Mouse (Mus musculus): ENCODE measurements around the gene Fut1. TPM values are rescaled to one million over a fixed set of nuclear protein-coding genes. Genes with fewer than 3 reads are reported as not detected.

Gene Fut1
- polyA plus RNA-seq, 1 experiment = 0.05 TPM

GRCm38 (mm10) chr7:45605704-45606289 is 11.3 kb upstream of the Fut1 start:
- no peak overlapping the region for H3K4me3 ChIP-seq (ENCODE audit: insufficient read depth, low read depth, low read length)
- no peaks in the 10 kb centered on the region for H3K27me3 ChIP-seq (replicated peaks; ENCODE audit: control insufficient read depth, insufficient read depth, low read length)
- H3K27ac ChIP-seq (ENCODE audit: insufficient read depth, low read depth, low read length) = no peak overlapping the region
- TF ChIP-seq POLR2A (IDR thresholded peaks at IDR 0.05; ENCODE audit: low read depth, low read length) (no peak), CTCF (conservative IDR thresholded peaks at IDR 0.05; ENCODE audit: insufficient read depth, insufficient read length, low read depth, low read length) (no peak)
- no peaks in the 10 kb centered on the region for H3K36me3 ChIP-seq (ENCODE audit: control insufficient read depth, insufficient read depth, low read length)
- no peaks in the 10 kb centered on the region; the same call in 1 of the 2 replicates for H3K4me1 ChIP-seq (ENCODE audit: control insufficient read depth, insufficient read depth, low read length)
- 54% methylated on average over 9 of the region's 9 CpGs for whole genome bisulfite sequencing
- no peak for DNase-seq

DNA sequence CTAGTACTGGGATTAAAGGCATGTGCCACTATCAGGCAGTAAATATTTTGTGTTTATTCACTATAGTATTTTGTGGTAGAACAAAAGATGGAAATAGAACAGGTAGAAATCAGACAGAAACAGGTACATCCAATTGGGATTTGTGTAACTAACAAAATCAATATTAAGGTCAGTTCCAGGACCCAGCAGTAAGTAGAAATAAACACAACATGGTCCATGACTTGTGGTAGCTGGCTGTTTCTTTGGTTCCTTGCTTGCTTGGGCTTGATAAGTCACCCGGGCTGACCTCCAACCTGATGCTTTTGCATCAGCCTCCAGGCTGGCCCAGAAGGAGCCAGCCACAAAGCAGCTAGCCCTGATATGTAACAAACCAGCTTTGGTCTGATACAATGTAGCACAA is 7.6 kb upstream of the Fut1 start:
- H3K27ac ChIP-seq (ENCODE audit: insufficient read depth, low read depth, low read length) = no peak overlapping the region
- no peaks in the 10 kb centered on the region; the same call in 1 of the 2 replicates for H3K4me1 ChIP-seq (ENCODE audit: control insufficient read depth, insufficient read depth, low read length)
- no peaks in the 10 kb centered on the region for H3K36me3 ChIP-seq (ENCODE audit: control insufficient read depth, insufficient read depth, low read length)
- no peak overlapping the region for H3K4me3 ChIP-seq (ENCODE audit: insufficient read depth, low read depth, low read length)
- DNase-seq = no peak
- no peaks in the 10 kb centered on the region for H3K27me3 ChIP-seq (replicated peaks; ENCODE audit: control insufficient read depth, insufficient read depth, low read length)
- TF ChIP-seq POLR2A (IDR thresholded peaks at IDR 0.05; ENCODE audit: low read depth, low read length) (no peak), CTCF (conservative IDR thresholded peaks at IDR 0.05; ENCODE audit: insufficient read depth, insufficient read length, low read depth, low read length) (no peak)
- WGBS = 67% methylated on average over 1 of the region's 1 CpGs

DNA sequence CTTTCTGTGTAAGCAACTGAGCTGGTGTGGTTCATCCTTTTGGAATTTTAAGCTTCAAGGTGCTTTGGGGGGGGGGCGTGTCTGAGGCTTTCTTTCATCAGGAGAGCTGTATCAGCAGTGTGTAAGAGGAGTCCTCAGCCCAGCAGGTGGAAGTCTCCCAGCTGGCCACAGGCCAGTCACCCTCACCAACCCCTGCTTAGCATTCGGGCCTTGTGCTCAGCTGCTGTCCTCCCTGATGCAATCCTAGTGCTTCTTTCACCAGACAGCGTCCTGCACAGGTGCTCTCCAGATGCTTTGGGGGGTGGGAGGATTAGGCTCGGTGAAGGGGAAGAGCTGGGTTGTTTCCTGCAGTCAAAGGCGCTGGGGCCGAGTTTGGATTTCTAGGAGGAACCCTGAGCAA is 812 bp upstream of the Fut1 start:
- H3K4me1 ChIP-seq (ENCODE audit: control insufficient read depth, insufficient read depth, low read length) = no peaks in the 10 kb centered on the region; the same call in 1 of the 2 replicates
- DNase-seq = peak; percentile 62
- no peaks in the 10 kb centered on the region for H3K27me3 ChIP-seq (replicated peaks; ENCODE audit: control insufficient read depth, insufficient read depth, low read length)
- no peak overlapping the region for H3K27ac ChIP-seq (ENCODE audit: insufficient read depth, low read depth, low read length)
- no peaks in the 10 kb centered on the region for H3K36me3 ChIP-seq (ENCODE audit: control insufficient read depth, insufficient read depth, low read length)
- TF ChIP-seq CTCF (conservative IDR thresholded peaks at IDR 0.05; ENCODE audit: insufficient read depth, insufficient read length, low read depth, low read length) (no peak), POLR2A (IDR thresholded peaks at IDR 0.05; ENCODE audit: low read depth, low read length) (no peak)
- 42% methylated on average over 6 of the region's 6 CpGs for WGBS
- no peak overlapping the region for H3K4me3 ChIP-seq (ENCODE audit: insufficient read depth, low read depth, low read length)

GRCm38 (mm10) chr7:45618316-45618715 is 1.2 kb downstream of the Fut1 start:
- Histone ChIP-seq H3K27me3 (replicated peaks; ENCODE audit: control insufficient read depth, insufficient read depth, low read length) (no peaks in the 10 kb centered on the region), H3K27ac (ENCODE audit: insufficient read depth, low read depth, low read length) (no peak overlapping the region), H3K4me3 (ENCODE audit: insufficient read depth, low read depth, low read length) (no peak overlapping the region), H3K4me1 (ENCODE audit: control insufficient read depth, insufficient read depth, low read length) (no peaks in the 10 kb centered on the region), H3K36me3 (ENCODE audit: control insufficient read depth, insufficient read depth, low read length) (no peaks in the 10 kb centered on the region)
- no peak for DNase-seq
- 90% methylated on average over 5 of the region's 5 CpGs for WGBS
- TF ChIP-seq POLR2A (IDR thresholded peaks at IDR 0.05; ENCODE audit: low read depth, low read length) (no peak), CTCF (conservative IDR thresholded peaks at IDR 0.05; ENCODE audit: insufficient read depth, insufficient read length, low read depth, low read length) (no peak)

GRCm38 (mm10) chr7:45619592-45619991 is 2.5 kb downstream of the Fut1 start:
- H3K4me1 ChIP-seq (ENCODE audit: control insufficient read depth, insufficient read depth, low read length) = no peaks in the 10 kb centered on the region
- no peak for TF ChIP-seq POLR2A (IDR thresholded peaks at IDR 0.05; ENCODE audit: low read depth, low read length)
- no peak for TF ChIP-seq CTCF (conservative IDR thresholded peaks at IDR 0.05; ENCODE audit: insufficient read depth, insufficient read length, low read depth, low read length)
- H3K4me3 ChIP-seq (ENCODE audit: insufficient read depth, low read depth, low read length) = no peak overlapping the region
- no peak for DNase-seq
- no peaks in the 10 kb centered on the region for H3K27me3 ChIP-seq (replicated peaks; ENCODE audit: control insufficient read depth, insufficient read depth, low read length)
- no peak overlapping the region for H3K27ac ChIP-seq (ENCODE audit: insufficient read depth, low read depth, low read length)
- WGBS = 74% methylated on average over 5 of the region's 5 CpGs
- no peaks in the 10 kb centered on the region for H3K36me3 ChIP-seq (ENCODE audit: control insufficient read depth, insufficient read depth, low read length)

GRCm38 (mm10) chr7:45621443-45621842 is 4.4 kb downstream of the Fut1 start, which contains the start of gene Izumo1:
TSS of gene Izumo1 (plus strand) at chr7:45621811.
- TF ChIP-seq CTCF (conservative IDR thresholded peaks at IDR 0.05; ENCODE audit: insufficient read depth, insufficient read length, low read depth, low read length) (no peak), POLR2A (IDR thresholded peaks at IDR 0.05; ENCODE audit: low read depth, low read length) (no peak)
- H3K27me3 ChIP-seq (replicated peaks; ENCODE audit: control insufficient read depth, insufficient read depth, low read length) = no peaks in the 10 kb centered on the region
- H3K4me3 ChIP-seq (ENCODE audit: insufficient read depth, low read depth, low read length) = no peak within 1 kb of the TSS
- peak; percentile 65 for DNase-seq
- no peaks in the 10 kb centered on the region for H3K4me1 ChIP-seq (ENCODE audit: control insufficient read depth, insufficient read depth, low read length)
- no peak within 1 kb of the TSS for H3K27ac ChIP-seq (ENCODE audit: insufficient read depth, low read depth, low read length)
- no peaks in the 10 kb centered on the region for H3K36me3 ChIP-seq (ENCODE audit: control insufficient read depth, insufficient read depth, low read length)
- 39% methylated on average over 9 of the region's 9 CpGs for WGBS

GRCm38 (mm10) chr7:45623507-45623906 is 6.4 kb downstream of the Fut1 start:
- WGBS = 94% methylated on average over 11 of the region's 11 CpGs
- no peak overlapping the region for H3K27ac ChIP-seq (ENCODE audit: insufficient read depth, low read depth, low read length)
- no peak for DNase-seq

More at GRCm38 (mm10) chr7:45623507-45623906, 6.4 kb downstream of the Fut1 start:
- TF ChIP-seq CTCF (conservative IDR thresholded peaks at IDR 0.05; ENCODE audit: insufficient read depth, insufficient read length, low read depth, low read length) (no peak), POLR2A (IDR thresholded peaks at IDR 0.05; ENCODE audit: low read depth, low read length) (no peak)
- no peaks in the 10 kb centered on the region for H3K27me3 ChIP-seq (replicated peaks; ENCODE audit: control insufficient read depth, insufficient read depth, low read length)
- H3K4me3 ChIP-seq (ENCODE audit: insufficient read depth, low read depth, low read length) = no peak overlapping the region
- no peaks in the 10 kb centered on the region for H3K4me1 ChIP-seq (ENCODE audit: control insufficient read depth, insufficient read depth, low read length)
- H3K36me3 ChIP-seq (ENCODE audit: control insufficient read depth, insufficient read depth, low read length) = no peaks in the 10 kb centered on the region

Data from kidney, adult 2 months (tissue).